Mouse (Mus musculus) left cerebral cortex, adult 2 months (tissue): Measurements from ENCODE around the gene Rps6kc1. TPM values are rescaled to one million over a fixed set of nuclear protein-coding genes. Genes with fewer than 3 reads are reported as not detected.

Experiments used
- DNase-seq, 2 experiments: peaks; one replicate each; pipeline ENCODE4 v3.0.0; 2021 to 2022; ENCODE audit warnings: low spot score in 2 of 2, mixed read lengths in 1 of 2; ENCODE audit errors: extremely low spot score in 1 of 2
- H3K27ac ChIP-seq: fragments of 200-600 bp; 2 replicates; pipeline ENCODE4 v1.8.1; 2022
- H3K4me3 ChIP-seq: fragments of 200-600 bp; 2 replicates; pipeline ENCODE4 v1.8.1; 2022
- CTCF ChIP-seq: fragments of 200-600 bp; IDR thresholded peaks from 2 replicates; pipeline ENCODE4 v1.8.1; 2022; ENCODE audit warnings: antibody characterized with exemption, mild to moderate bottlenecking, moderate library complexity
- intact Hi-C: fragments of 180-260 bp; cut with DNase I; formaldehyde crosslinking; loops from one replicate; pipeline ENCODE4 v1.15.1; 2025
- total RNA-seq, 2 experiments: library from RNA; stranded (reverse); gene quantifications; 2 replicates each; pipeline ENCODE4 v1.2.3; 2021

The Rps6kc1 gene
- total RNA-seq, 2 experiments from 2014 or later, result 111 to 117 TPM

DNA sequence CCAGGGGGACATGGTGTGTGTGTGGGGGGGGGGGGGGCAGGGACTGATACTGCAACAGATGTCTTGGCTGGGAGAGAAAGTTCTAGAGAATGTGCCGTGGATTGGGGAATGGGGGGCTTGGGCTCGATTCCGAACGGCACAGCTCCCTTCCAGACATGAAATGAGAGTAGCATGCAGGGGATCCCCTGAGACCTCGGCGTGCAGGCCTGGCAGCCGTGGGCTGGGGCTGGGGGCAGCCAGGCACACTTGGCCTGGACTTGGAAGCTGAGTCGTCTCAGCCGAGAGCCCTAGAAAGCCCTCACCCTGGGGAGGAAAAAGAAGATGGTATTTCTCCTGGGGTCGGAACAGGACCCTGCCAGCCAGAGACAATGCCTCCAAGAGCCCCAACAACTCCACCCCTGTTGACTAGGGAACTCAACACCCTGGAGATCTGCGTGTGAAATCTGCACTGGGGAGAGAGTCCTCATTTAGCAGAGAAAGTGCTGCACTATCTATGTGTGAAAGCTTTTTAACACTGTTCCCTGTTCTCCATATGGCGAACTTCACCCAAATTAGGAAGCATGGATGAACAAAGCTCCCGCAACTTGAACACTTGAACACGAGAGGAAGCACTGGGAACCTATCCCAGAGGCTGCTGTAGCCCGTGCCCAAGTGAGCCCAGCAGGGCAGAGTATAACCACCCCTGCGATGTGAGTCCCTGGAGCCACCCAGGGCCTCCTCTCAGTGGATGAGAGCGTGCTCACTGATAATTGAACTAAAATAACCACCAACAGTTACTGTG lies 251.7 kb downstream of the Rps6kc1 start:
- Histone ChIP-seq H3K27ac (0 out of 2 replicates have a peak overlapping the region, but pooled peaks have one; percentile 11), H3K4me3 (no peak overlapping the region)
- DNase-seq, result peak; percentile 33 to 37
- intact Hi-C loops, result loop anchor here (5.0 kb wide), 1 partner anchor 68 kb away; no protein-coding TSS in a partner anchor
- no peak for TF ChIP-seq CTCF

DNA sequence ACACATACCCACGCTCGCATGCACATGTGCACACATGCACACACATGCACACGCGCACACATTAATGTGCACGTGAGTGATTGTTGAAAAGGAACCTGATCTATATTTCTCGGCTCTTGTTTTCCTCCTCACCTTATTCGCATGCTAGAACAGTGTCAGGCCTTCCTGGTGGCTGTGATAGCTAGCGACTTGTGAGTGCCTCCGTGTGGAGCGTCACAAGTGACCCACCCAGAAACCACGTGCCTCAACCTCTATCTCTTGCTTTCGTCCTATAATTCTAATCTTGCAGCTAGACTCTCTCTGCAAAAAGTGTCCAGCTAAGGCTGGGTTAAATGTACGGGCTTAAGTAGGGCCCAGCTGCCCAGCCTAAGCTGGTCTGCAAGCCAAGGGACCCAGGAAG lies 253.3 kb downstream of the Rps6kc1 start:
- intact Hi-C loops, result no loop called here
- Histone ChIP-seq H3K4me3 (no peak overlapping the region), H3K27ac (no peak overlapping the region)
- no peak for DNase-seq
- no peak for TF ChIP-seq CTCF

DNA sequence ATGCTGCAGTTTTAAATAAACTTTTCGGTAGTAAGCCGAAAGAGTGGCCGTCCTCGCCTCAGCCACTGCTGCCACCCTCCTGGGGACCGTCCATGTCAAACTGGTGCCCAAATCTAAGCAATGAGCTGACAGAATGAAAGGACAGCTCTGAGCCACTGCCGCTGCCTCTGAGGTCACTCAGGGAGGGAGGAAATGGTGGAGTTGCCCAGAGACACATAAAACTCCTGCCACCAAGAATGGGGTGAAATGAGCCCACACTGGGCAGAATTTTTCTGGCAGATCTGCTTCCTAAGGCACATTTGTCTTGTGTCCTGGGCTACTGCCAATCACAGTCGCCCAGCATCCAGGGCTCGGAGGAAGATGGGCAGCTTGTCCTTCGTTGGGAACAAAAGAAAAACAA lies 255.5 kb downstream of the Rps6kc1 start:
- H3K4me3 ChIP-seq, result no peak overlapping the region
- no peak overlapping the region for H3K27ac ChIP-seq
- intact Hi-C loops, result no loop called here
- peak in 1 of 2 experiments; percentile 8 for DNase-seq
- TF ChIP-seq CTCF, result no peak

- no peak for TF ChIP-seq CTCF
- H3K4me3 ChIP-seq, result no peak overlapping the region
- intact Hi-C loops, result no loop called here
- H3K27ac ChIP-seq, result no peak overlapping the region
- no peak for DNase-seq
Measured at GRCm38 (mm10) chr1:190655651-190656050, 255.9 kb downstream of the Rps6kc1 start.

GRCm38 (mm10) chr1:190655081-190655480 lies 256.5 kb downstream of the Rps6kc1 start:
- no peak overlapping the region for H3K4me3 ChIP-seq
- no peak overlapping the region for H3K27ac ChIP-seq
- DNase-seq, result no peak
- no peak for TF ChIP-seq CTCF
- intact Hi-C loops, result no loop called here

- intact Hi-C loops, result no loop called here
- H3K4me3 ChIP-seq, result no peak overlapping the region
- no peak for TF ChIP-seq CTCF
- DNase-seq, result no peak
- H3K27ac ChIP-seq, result no peak overlapping the region
Measured at GRCm38 (mm10) chr1:190654694-190655001, 256.9 kb downstream of the Rps6kc1 start.

- no peak for DNase-seq
- no peak overlapping the region for H3K4me3 ChIP-seq
- intact Hi-C loops, result no loop called here
- TF ChIP-seq CTCF, result no peak
- no peak overlapping the region for H3K27ac ChIP-seq
Measured at GRCm38 (mm10) chr1:190653989-190654693, 257.4 kb downstream of the Rps6kc1 start.

- TF ChIP-seq CTCF, result no peak
- intact Hi-C loops, result no loop called here
- no peak for DNase-seq
- no peak overlapping the region for H3K27ac ChIP-seq
- no peak overlapping the region for H3K4me3 ChIP-seq
Measured at GRCm38 (mm10) chr1:190653081-190653480, 258.5 kb downstream of the Rps6kc1 start.

Other genes with a start within 250 kb of the Rps6kc1 start
- gene Angel2, start 13.3 kb upstream of the Rps6kc1 start, total RNA-seq, result 10 to 100 TPM; 56.2 to 57.5 TPM
- 1 to 10 TPM; 2.6 to 2.7 TPM for gene Vash2, start 67.5 kb upstream of the Rps6kc1 start, total RNA-seq
- gene Flvcr1, start 114.4 kb upstream of the Rps6kc1 start, total RNA-seq, result 10 to 100 TPM; 14.4 to 16.8 TPM
- gene Spata45, start 124.9 kb upstream of the Rps6kc1 start, total RNA-seq, result not detected
- gene Tatdn3, start 151.2 kb upstream of the Rps6kc1 start, total RNA-seq, result 10 to 100 TPM; 30.9 to 35.4 TPM
- gene Nsl1, start 151.2 kb upstream of the Rps6kc1 start, total RNA-seq, result under 1 TPM; 0.38 to 0.47 TPM
- gene Batf3, start 186.1 kb upstream of the Rps6kc1 start, total RNA-seq, result 1 to 10 TPM; 1.6 to 1.8 TPM